Mouse (Mus musculus) G1E (cell line): ENCODE data around the gene Trpc7.

ENCODE experiments used
- CTCF ChIP-seq: IDR thresholded peaks from 2 replicates; pipeline ENCODE4 v1.5.1; 2012; ENCODE audit warnings: low read depth, low read length, inconsistent platforms, mixed read lengths
- GATA1 ChIP-seq: IDR thresholded peaks from 2 replicates; pipeline ENCODE4 v1.6.1; 2012; ENCODE audit warnings: borderline replicate concordance, low read length, inconsistent platforms, mixed read lengths

DNA sequence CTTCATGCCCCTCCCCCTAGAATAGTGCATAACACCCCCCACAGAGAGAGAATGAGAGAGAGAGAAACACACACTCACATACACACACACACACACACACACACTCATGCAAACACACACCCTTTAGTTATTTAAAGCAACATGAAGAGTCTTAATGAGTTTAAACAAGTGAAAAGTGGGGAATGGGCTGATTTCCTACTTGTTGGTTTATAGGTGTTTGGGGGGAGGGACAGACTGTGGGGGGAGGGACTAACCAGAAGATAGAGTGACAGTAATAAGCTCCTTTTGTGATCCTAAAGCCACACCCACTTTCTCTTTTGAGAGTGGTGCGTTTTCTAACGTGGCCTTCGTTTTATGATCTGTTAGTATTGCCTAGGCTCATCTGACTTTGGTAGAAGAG, at the start of gene Trpc7:
- TF ChIP-seq GATA1 (no peak), CTCF (no peak)
